Mouse (Mus musculus) MEL (cell line): Measurements from ENCODE around the gene Tatdn2. TPM values are rescaled to one million over a fixed set of nuclear protein-coding genes. Genes with fewer than 3 reads are reported as not detected.

Experiments used
- DNase-seq: peaks from one replicate; pipeline ENCODE4 v3.0.0; 2011; ENCODE audit warnings: low read depth, low spot score
- H3K27ac ChIP-seq: 2 replicates; pipeline ENCODE4 v1.5.1; 2012; ENCODE audit warnings: low read depth, mild to moderate bottlenecking, control low read depth, low read length, moderate library complexity; ENCODE audit not compliant: control insufficient read depth
- H3K27me3 ChIP-seq, 2 experiments: fragments of 150-350 bp in 1 of 2; sonication (generic) in 1 of 2; 2 replicates each; pipeline ENCODE4 v1.6.1; 2012; ENCODE audit warnings: low read length in 2 of 2, mild to moderate bottlenecking in 2 of 2, improper control_type of control experiment in 1 of 2, moderate library complexity in 1 of 2; ENCODE audit not compliant: insufficient read depth in 2 of 2, control insufficient read depth in 1 of 2
- H3K36me3 ChIP-seq, 2 experiments: 2 replicates each; pipeline ENCODE4 v1.6.1; 2012 to 2014; ENCODE audit warnings: low read length in 2 of 2, improper control_type of control experiment in 1 of 2, inconsistent platforms in 1 of 2, mild to moderate bottlenecking in 1 of 2; ENCODE audit not compliant: insufficient read depth in 2 of 2, control insufficient read depth in 1 of 2
- H3K4me1 ChIP-seq, 2 experiments: fragments of 150-350 bp in 1 of 2; sonication (generic) in 1 of 2; 2 replicates each; pipeline ENCODE4 v1.6.1; 2012; ENCODE audit warnings: low read length in 2 of 2, improper control_type of control experiment in 1 of 2, mild to moderate bottlenecking in 1 of 2; ENCODE audit not compliant: insufficient read depth in 2 of 2, control insufficient read depth in 1 of 2
- H3K4me3 ChIP-seq, 2 experiments: fragments of 150-350 bp in 1 of 2; sonication (generic) in 1 of 2; 2 replicates each; pipeline ENCODE4 v1.5.1; 2012; ENCODE audit warnings: low read depth in 2 of 2, low read length in 2 of 2, mild to moderate bottlenecking in 2 of 2, moderate library complexity in 2 of 2, control low read depth in 1 of 2, improper control_type of control experiment in 1 of 2; ENCODE audit not compliant: control insufficient read depth in 1 of 2, insufficient read depth in 1 of 2
- H3K79me2 ChIP-seq: 2 replicates; pipeline ENCODE4 v1.6.1; 2012; ENCODE audit warnings: mild to moderate bottlenecking, low read length, moderate library complexity; ENCODE audit not compliant: control insufficient read depth, poor library complexity, insufficient read depth
- H3K9ac ChIP-seq: 2 replicates; pipeline ENCODE4 v1.6.1; 2012; ENCODE audit warnings: low read depth, mild to moderate bottlenecking, control low read depth, low read length, moderate library complexity; ENCODE audit not compliant: control insufficient read depth, poor library complexity, severe bottlenecking
- H3K9me3 ChIP-seq: fragments of 150-350 bp; sonication (generic); replicated peaks from 2 replicates; pipeline ENCODE4 v1.6.1; 2012; ENCODE audit warnings: mild to moderate bottlenecking, low read length, improper control_type of control experiment, moderate library complexity; ENCODE audit not compliant: insufficient read depth
- BHLHE40 ChIP-seq: IDR thresholded peaks from 2 replicates; pipeline ENCODE4 v1.6.1; 2012; ENCODE audit warnings: low read depth, mild to moderate bottlenecking, inconsistent platforms, low read length, improper control_type of control experiment, borderline replicate concordance
- CHD1 ChIP-seq: IDR thresholded peaks from 2 replicates; pipeline ENCODE4 v1.6.1; 2012; ENCODE audit warnings: low read depth, mild to moderate bottlenecking, inconsistent platforms, low read length, improper control_type of control experiment
- CHD2 ChIP-seq: IDR thresholded peaks from 2 replicates; pipeline ENCODE4 v1.6.1; 2011; ENCODE audit warnings: low read length, improper control_type of control experiment
- ELF1 ChIP-seq: IDR thresholded peaks from 2 replicates; pipeline ENCODE4 v1.6.1; 2014; ENCODE audit warnings: low read depth, mild to moderate bottlenecking, inconsistent platforms, low read length, improper control_type of control experiment, moderate library complexity
- ETS1 ChIP-seq: IDR thresholded peaks from 2 replicates; pipeline ENCODE4 v1.6.1; 2012; ENCODE audit warnings: low read depth, mild to moderate bottlenecking, inconsistent platforms, low read length, improper control_type of control experiment, moderate library complexity
- GABPA ChIP-seq: IDR thresholded peaks from 2 replicates; pipeline ENCODE4 v1.6.1; 2012; ENCODE audit warnings: low read depth, mild to moderate bottlenecking, inconsistent platforms, low read length, improper control_type of control experiment, moderate library complexity
- HCFC1 ChIP-seq: IDR thresholded peaks from 2 replicates; pipeline ENCODE4 v1.6.1; 2012; ENCODE audit warnings: low read depth, mild to moderate bottlenecking, inconsistent platforms, low read length, improper control_type of control experiment, moderate library complexity
- KAT2A ChIP-seq: conservative IDR thresholded peaks from 2 replicates; pipeline ENCODE4 v1.6.1; 2012; ENCODE audit warnings: low read depth, low read length, improper control_type of control experiment, inconsistent platforms
- MAZ ChIP-seq: IDR thresholded peaks from 2 replicates; pipeline ENCODE4 v1.6.1; 2012; ENCODE audit warnings: low read depth, mild to moderate bottlenecking, inconsistent platforms, low read length, improper control_type of control experiment
- MEF2A ChIP-seq: IDR thresholded peaks from 2 replicates; pipeline ENCODE4 v1.6.1; 2014; ENCODE audit warnings: low read depth, mild to moderate bottlenecking, inconsistent platforms, low read length, improper control_type of control experiment; ENCODE audit not compliant: poor library complexity, insufficient replicate concordance, severe bottlenecking; ENCODE audit errors: extremely low read depth
- MXI1 ChIP-seq: IDR thresholded peaks from 2 replicates; pipeline ENCODE4 v1.6.1; 2011; ENCODE audit warnings: mild to moderate bottlenecking, low read depth, low read length, improper control_type of control experiment
- MYB ChIP-seq: IDR thresholded peaks from 2 replicates; pipeline ENCODE4 v1.6.1; 2011; ENCODE audit warnings: mild to moderate bottlenecking, low read depth, low read length, improper control_type of control experiment
- MYC ChIP-seq: IDR thresholded peaks from 2 replicates; pipeline ENCODE4 v1.6.1; 2011; ENCODE audit warnings: low read depth, mild to moderate bottlenecking, low read length, improper control_type of control experiment, moderate library complexity
- NELFE ChIP-seq: IDR thresholded peaks from 2 replicates; pipeline ENCODE4 v1.6.1; 2011; ENCODE audit warnings: low read depth, low read length, improper control_type of control experiment
- NRF1 ChIP-seq: IDR thresholded peaks from 2 replicates; pipeline ENCODE4 v1.6.1; 2014; ENCODE audit warnings: low read depth, mild to moderate bottlenecking, inconsistent platforms, low read length, improper control_type of control experiment, moderate library complexity; ENCODE audit not compliant: poor library complexity, insufficient read depth, severe bottlenecking
- POLR2A ChIP-seq, 2 experiments: IDR thresholded peaks; 2 replicates each; pipeline ENCODE4 v1.6.1; 2011 to 2012; ENCODE audit warnings: low read length in 2 of 2, mild to moderate bottlenecking in 2 of 2, control low read depth in 1 of 2, improper control_type of control experiment in 1 of 2, low read depth in 1 of 2, moderate library complexity in 1 of 2; ENCODE audit not compliant: control insufficient read depth in 1 of 2, insufficient read depth in 1 of 2, poor library complexity in 1 of 2
- POLR2AphosphoS2 ChIP-seq: IDR thresholded peaks from 2 replicates; pipeline ENCODE4 v1.6.1; 2011; ENCODE audit warnings: low read length, improper control_type of control experiment
- POLR2AphosphoS5 ChIP-seq: IDR thresholded peaks from 2 replicates; pipeline ENCODE4 v1.6.1; 2012; ENCODE audit warnings: low read depth, borderline replicate concordance, mild to moderate bottlenecking, inconsistent platforms, low read length, moderate library complexity, mixed read lengths
- RAD21 ChIP-seq: IDR thresholded peaks from 2 replicates; pipeline ENCODE4 v1.6.1; 2011; ENCODE audit warnings: mild to moderate bottlenecking, low read depth, low read length, improper control_type of control experiment
- SIN3A ChIP-seq: IDR thresholded peaks from 2 replicates; pipeline ENCODE4 v1.6.1; 2012; ENCODE audit warnings: low read length, improper control_type of control experiment, inconsistent platforms
- SMC3 ChIP-seq: IDR thresholded peaks from 2 replicates; pipeline ENCODE4 v1.6.1; 2011; ENCODE audit warnings: low read depth, low read length, improper control_type of control experiment
- TAL1 ChIP-seq: IDR thresholded peaks from 2 replicates; pipeline ENCODE4 v1.6.1; 2012; ENCODE audit warnings: mild to moderate bottlenecking, inconsistent platforms, low read length, moderate library complexity, mixed read lengths
- TBP ChIP-seq: IDR thresholded peaks from 2 replicates; pipeline ENCODE4 v1.8.0; 2011; ENCODE audit warnings: low read depth, low read length, improper control_type of control experiment
- TCF12 ChIP-seq: IDR thresholded peaks from 2 replicates; pipeline ENCODE4 v1.6.1; 2014; ENCODE audit warnings: low read depth, mild to moderate bottlenecking, inconsistent platforms, low read length, improper control_type of control experiment, moderate library complexity
- UBTF ChIP-seq: IDR thresholded peaks from 2 replicates; pipeline ENCODE4 v1.6.1; 2012; ENCODE audit warnings: low read depth, mild to moderate bottlenecking, inconsistent platforms, low read length, improper control_type of control experiment, moderate library complexity, borderline replicate concordance; ENCODE audit not compliant: insufficient read depth
- USF1 ChIP-seq: IDR thresholded peaks from 2 replicates; pipeline ENCODE4 v1.6.1; 2014; ENCODE audit warnings: low read depth, mild to moderate bottlenecking, inconsistent platforms, low read length, improper control_type of control experiment, moderate library complexity
- USF2 ChIP-seq, 2 experiments: IDR thresholded peaks; 2 replicates each; pipeline ENCODE4 v1.6.1; 2011 to 2012; ENCODE audit warnings: improper control_type of control experiment in 2 of 2, low read length in 2 of 2, borderline replicate concordance in 1 of 2, inconsistent platforms in 1 of 2, low read depth in 1 of 2, mild to moderate bottlenecking in 1 of 2; ENCODE audit not compliant: insufficient read depth in 1 of 2
- ZC3H11A ChIP-seq: IDR thresholded peaks from 2 replicates; pipeline ENCODE4 v1.6.1; 2012; ENCODE audit warnings: low read depth, mild to moderate bottlenecking, inconsistent platforms, low read length, improper control_type of control experiment
- ZKSCAN1 ChIP-seq: IDR thresholded peaks from 2 replicates; pipeline ENCODE4 v1.6.1; 2012; ENCODE audit warnings: low read depth, mild to moderate bottlenecking, inconsistent platforms, low read length, improper control_type of control experiment, moderate library complexity
- ZNF384 ChIP-seq: IDR thresholded peaks from 2 replicates; pipeline ENCODE4 v1.6.1; 2012; ENCODE audit warnings: low read depth, mild to moderate bottlenecking, inconsistent platforms, low read length, improper control_type of control experiment
- polyA plus RNA-seq, 2 experiments: library from polyadenylated mRNA; stranded (reverse) in 1 of 2; unstranded in 1 of 2; fragments of >175 nt in 1 of 2; fragments of >200 nt in 1 of 2; gene quantifications; 2 replicates each; pipeline versions ENCODE4 v1.2.1 to v1.2.4; 2012; ENCODE audit warnings: low replicate concordance in 2 of 2, low read depth in 1 of 2; ENCODE audit not compliant: insufficient read length in 2 of 2, insufficient read depth in 1 of 2, missing spikeins in 1 of 2
- total RNA-seq: library from RNA; depleted of rRNA; stranded (reverse); fragments of 300-350 nt; gene quantifications from 2 replicates; pipeline ENCODE4 v1.2.3, GENCODE M21; 2012

The Tatdn2 gene
- total and polyA plus RNA-seq, 3 experiments = 102 to 136 (median 121) TPM

DNA sequence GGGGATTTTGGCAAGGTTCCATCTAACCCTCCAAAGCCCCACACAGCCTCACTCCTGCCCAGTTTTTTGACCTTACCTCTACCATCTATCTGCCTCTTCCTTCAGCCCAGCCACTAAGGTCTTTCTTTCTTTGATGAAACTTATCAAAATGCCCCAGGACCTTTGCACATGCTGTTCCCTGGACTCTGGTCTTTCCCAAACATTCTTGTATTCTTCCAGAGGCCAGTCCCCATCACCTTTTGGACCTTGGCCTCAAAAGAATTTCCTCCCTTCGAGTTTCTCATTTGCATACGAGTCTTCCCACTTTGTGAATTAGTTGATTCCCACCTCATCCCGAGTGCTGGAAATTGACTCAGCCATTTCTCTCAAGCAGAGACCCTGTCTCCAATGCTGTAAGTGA is 41.4 kb upstream of the Tatdn2 start:
- Histone ChIP-seq H3K4me1 (peaks cover 0 to 8% of the 10 kb centered on the region in 2 experiments; a peak in 2 of 4 replicates), H3K36me3 (no peaks in the 10 kb centered on the region), H3K4me3 (no peak overlapping the region), H3K79me2 (no peaks in the 10 kb centered on the region), H3K9ac (no peak overlapping the region), H3K27ac (no peak overlapping the region), H3K9me3 (no peaks in the 10 kb centered on the region), H3K27me3 (no peaks in the 10 kb centered on the region)
- no peak for DNase-seq
- TF ChIP-seq CHD1 (no peak), BHLHE40 (no peak), SIN3A (no peak), UBTF (no peak), POLR2AphosphoS2 (no peak), NELFE (no peak), GABPA (no peak), CHD2 (no peak), RAD21 (no peak), MYC (no peak), HCFC1 (no peak), USF2 (IDR thresholded peaks at IDR 0.05; ENCODE audit: borderline replicate concordance in 1 of 2, insufficient read depth in 1 of 2, low read depth in 1 of 2, low read length in 2 of 2) (no peak), ELF1 (no peak), NRF1 (no peak), ZKSCAN1 (no peak), TCF12 (no peak), ZNF384 (no peak), MAZ (no peak), POLR2A (IDR thresholded peaks at IDR 0.05; ENCODE audit: control insufficient read depth in 1 of 2, insufficient read depth in 1 of 2, low read depth in 1 of 2, low read length in 2 of 2, poor library complexity in 1 of 2) (no peak)

DNA sequence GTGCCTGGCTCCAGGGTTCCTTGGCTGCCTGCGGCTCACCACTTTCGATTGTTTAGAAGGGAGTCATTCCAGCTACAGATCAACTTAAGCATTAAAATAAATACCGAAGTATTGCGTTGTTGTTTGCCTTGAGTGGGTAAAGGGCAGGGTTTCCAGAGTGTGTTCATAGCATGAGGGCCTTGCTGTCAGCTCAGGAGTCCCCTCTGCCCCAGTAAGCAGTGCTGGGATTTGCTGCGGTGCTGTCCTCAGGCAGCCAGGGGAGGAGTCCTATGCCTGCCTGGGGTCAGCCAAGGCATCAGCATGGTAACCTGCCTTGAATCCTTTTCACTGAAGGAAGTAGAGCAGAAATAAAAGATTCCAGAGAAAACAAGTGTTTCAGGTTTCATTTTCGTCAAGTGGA is 40.0 kb upstream of the Tatdn2 start:
- Histone ChIP-seq H3K9me3 (no peaks in the 10 kb centered on the region), H3K27me3 (no peaks in the 10 kb centered on the region), H3K9ac (no peak overlapping the region), H3K4me1 (no peaks in the 10 kb centered on the region), H3K36me3 (0 out of 4 replicates have a peak, but pooled peaks cover 0 to 2% of the 10 kb centered on the region in 2 experiments), H3K27ac (no peak overlapping the region)
- no peak for DNase-seq
- TF ChIP-seq POLR2A (IDR thresholded peaks at IDR 0.05; ENCODE audit: control insufficient read depth in 1 of 2, insufficient read depth in 1 of 2, low read depth in 1 of 2, low read length in 2 of 2, poor library complexity in 1 of 2) (no peak), TAL1 (no peak), ZC3H11A (no peak), SMC3 (no peak), USF1 (no peak), HCFC1 (no peak), UBTF (no peak), MEF2A (no peak), TCF12 (no peak), MYB (no peak), ZNF384 (no peak), RAD21 (no peak), KAT2A (no peak), TBP (no peak), MYC (no peak), ETS1 (no peak), MXI1 (no peak), POLR2AphosphoS5 (no peak)
- TF ChIP-seq, all 39 proteins: peak for 0
- no peaks in the 10 kb centered on the region for H3K79me2 ChIP-seq
- no peak overlapping the region for H3K4me3 ChIP-seq
